Mouse (Mus musculus): Measurements from ENCODE around the gene Tcp11.

DNA sequence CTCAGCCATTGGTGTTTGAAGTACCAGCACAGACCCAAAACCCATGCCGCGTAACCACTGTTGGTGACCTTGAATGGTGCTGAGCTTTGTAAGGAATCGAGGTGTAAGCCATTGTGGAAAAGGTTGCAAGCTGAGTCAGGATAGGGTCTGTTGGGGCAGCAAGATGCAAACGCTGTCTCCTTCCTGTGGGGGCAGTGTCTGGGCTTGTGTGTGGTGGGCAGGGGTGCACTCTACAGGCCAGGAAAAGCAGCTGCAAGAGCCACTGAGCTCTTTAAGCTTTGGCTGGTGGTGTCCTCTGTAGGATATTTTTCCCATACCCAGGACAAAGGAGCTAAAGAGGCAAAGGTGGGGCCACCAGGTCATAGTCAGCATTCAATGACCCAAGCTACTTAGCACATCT, 32.0 kb downstream of the Tcp11 start:
- TF ChIP-seq CTCF (IDR thresholded peaks at IDR 0.05; ENCODE audit: low read depth) (peak; percentile 95), EP300 (IDR thresholded peaks at IDR 0.05; ENCODE audit: low read depth) (no peak)

All from heart, postnatal 0 days (tissue).